Mouse (Mus musculus): ENCODE results near the gene Pde12.

DNA sequence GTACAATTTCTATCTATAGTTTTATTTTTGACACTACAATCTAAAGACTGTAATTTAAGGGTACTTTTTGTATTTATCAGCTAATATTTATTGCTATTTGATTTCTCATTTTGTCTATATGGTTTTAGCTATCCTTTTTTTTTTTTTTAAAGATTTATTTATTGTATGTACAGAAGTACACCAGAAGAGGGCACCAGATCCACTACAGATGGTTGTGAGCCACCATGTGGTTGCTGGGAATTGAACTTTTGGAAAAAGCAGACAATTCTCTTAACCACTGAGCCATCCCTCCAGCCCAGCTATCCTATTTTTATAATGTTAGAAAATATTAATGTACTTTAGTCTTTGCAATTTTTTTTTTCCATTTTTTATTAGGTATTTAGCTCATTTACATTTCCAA, 28.2 kb upstream of the Pde12 start:
- TF ChIP-seq CTCF (IDR thresholded peaks at IDR 0.05; ENCODE audit: insufficient read depth, low read length), result no peak
- TF ChIP-seq POLR2A (IDR thresholded peaks at IDR 0.05; ENCODE audit: borderline replicate concordance, extremely low read depth, low read depth, low read length), result no peak
